Mouse (Mus musculus) heart, embryonic 16.5 days (tissue): ENCODE measurements around the gene Cdc42ep1. TPM values are rescaled to one million over a fixed set of nuclear protein-coding genes. Genes with fewer than 3 reads are reported as not detected.

ENCODE experiments used
- ATAC-seq: fragments of 200-750 bp; cut with Nextera tagmentation; replicated peaks from 2 replicates; pipeline ENCODE4 v1.8.0; 2017; ENCODE audit warnings: moderate number of reproducible peaks; ENCODE audit not compliant: insufficient read depth, low FRiP score; ENCODE audit errors: extremely low read depth
- H3K27ac ChIP-seq: fragments of 300-500 bp; sonication (generic); 2 replicates; pipeline ENCODE4 v1.5.1; 2014; ENCODE audit warnings: mild to moderate bottlenecking, low read length, control low read depth, moderate library complexity
- H3K27me3 ChIP-seq: fragments of 300-500 bp; sonication (generic); 2 replicates; pipeline ENCODE4 v1.6.1; 2014; ENCODE audit warnings: low read length, mixed read lengths; ENCODE audit not compliant: control insufficient read depth, insufficient read depth
- H3K36me3 ChIP-seq: fragments of 300-500 bp; sonication (generic); 2 replicates; pipeline ENCODE4 v1.6.1; 2014; ENCODE audit not compliant: control insufficient read depth, insufficient read depth
- H3K4me1 ChIP-seq: fragments of 300-500 bp; sonication (generic); 2 replicates; pipeline ENCODE4 v1.6.1; 2014; ENCODE audit warnings: low read length, mixed read lengths; ENCODE audit not compliant: control insufficient read depth, insufficient read depth
- H3K4me2 ChIP-seq: fragments of 300-500 bp; sonication (generic); 2 replicates; pipeline ENCODE4 v1.6.1; 2014; ENCODE audit warnings: low read depth, mild to moderate bottlenecking, control low read depth, low read length
- H3K4me3 ChIP-seq: fragments of 300-500 bp; sonication (generic); 2 replicates; pipeline ENCODE4 v1.5.1; 2014; ENCODE audit warnings: mild to moderate bottlenecking, control low read depth, low read length
- H3K9ac ChIP-seq: fragments of 300-500 bp; sonication (generic); 2 replicates; pipeline ENCODE4 v1.6.1; 2014; ENCODE audit warnings: low read length, control low read depth
- H3K9me3 ChIP-seq: fragments of 300-500 bp; sonication (generic); replicated peaks from 2 replicates; pipeline ENCODE4 v1.6.1; 2016; ENCODE audit warnings: low read length; ENCODE audit not compliant: control insufficient read depth
- WGBS: fragments of 180-500 bp; shearing (Covaris S2); extraction: QIAGEN DNeasy Blood & Tissue Kit; methylation state at CpG from one replicate; pipeline ENCODE4 v1.1.7; 2014; 5-methylcytosine and 5-hydroxymethylcytosine counted together
- microRNA-seq: library from miRNA; unstranded; fragments of <30 nt; microRNA quantifications from one replicate; pipeline ENCODE4, GENCODE M21; 2017
- polyA plus RNA-seq: library from polyadenylated mRNA; unstranded; fragments of >200 nt; fragmentation: Nextera tagmentation; extraction: Ambion mirVana; gene quantifications from 2 replicates; pipeline ENCODE4 v1.2.1, GENCODE M21; 2015

Cdc42ep1 gene
- polyA plus RNA-seq, 1 experiment from 2014 or later, result 29.4 TPM

DNA sequence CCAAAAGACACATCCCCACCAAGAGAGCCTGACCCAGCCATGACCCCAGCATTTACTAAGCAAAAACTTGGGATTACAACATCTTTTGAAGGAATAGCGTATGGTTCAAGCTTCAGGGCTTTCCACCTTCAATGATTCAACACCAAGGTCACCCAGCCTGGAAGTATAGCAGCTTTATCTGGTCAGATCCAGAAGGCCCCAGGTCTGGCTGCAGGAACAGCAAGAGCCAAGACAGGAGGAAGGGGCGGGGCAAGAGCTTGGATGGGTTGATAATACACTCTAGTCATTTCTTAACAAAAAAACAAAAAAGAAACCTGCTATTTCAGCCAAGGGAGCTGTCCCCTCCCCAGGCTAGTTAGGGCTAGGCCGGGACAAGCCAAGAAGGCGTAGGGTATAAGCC, 55.1 kb downstream of the Cdc42ep1 start:
- H3K4me2 ChIP-seq, result no peak overlapping the region
- H3K4me3 ChIP-seq, result no peak overlapping the region
- H3K9ac ChIP-seq, result no peak overlapping the region
- 0 out of 2 replicates have a peak, but pooled peaks cover 4% of the 10 kb centered on the region for H3K36me3 ChIP-seq
- H3K27ac ChIP-seq, result no peak overlapping the region
- peaks cover 52% of the 10 kb centered on the region for H3K4me1 ChIP-seq
- H3K27me3 ChIP-seq, result no peaks in the 10 kb centered on the region
- H3K9me3 ChIP-seq, result no peaks in the 10 kb centered on the region
- WGBS, result 84% methylated on average over 4 of the region's 4 CpGs
- ATAC-seq, result no peak

- 0 out of 2 replicates have a peak, but pooled peaks cover 3% of the 10 kb centered on the region for H3K36me3 ChIP-seq
- no peak; the same call in 1 of the 2 replicates for ATAC-seq
- peak overlapping the region; percentile 17; the same call in 1 of the 2 replicates for H3K9ac ChIP-seq
- no peaks in the 10 kb centered on the region for H3K27me3 ChIP-seq
- peak overlapping the region; percentile 60 for H3K27ac ChIP-seq
- peak overlapping the region; percentile 89 for H3K4me2 ChIP-seq
- 40% methylated on average over 6 of the region's 6 CpGs for WGBS
- H3K4me1 ChIP-seq, result peaks cover 49% of the 10 kb centered on the region
- no peaks in the 10 kb centered on the region for H3K9me3 ChIP-seq
- H3K4me3 ChIP-seq, result peak overlapping the region; percentile 10; the same call in 1 of the 2 replicates
Measured at GRCm38 (mm10) chr15:78898507-78899001, 56.1 kb downstream of the Cdc42ep1 start.

DNA sequence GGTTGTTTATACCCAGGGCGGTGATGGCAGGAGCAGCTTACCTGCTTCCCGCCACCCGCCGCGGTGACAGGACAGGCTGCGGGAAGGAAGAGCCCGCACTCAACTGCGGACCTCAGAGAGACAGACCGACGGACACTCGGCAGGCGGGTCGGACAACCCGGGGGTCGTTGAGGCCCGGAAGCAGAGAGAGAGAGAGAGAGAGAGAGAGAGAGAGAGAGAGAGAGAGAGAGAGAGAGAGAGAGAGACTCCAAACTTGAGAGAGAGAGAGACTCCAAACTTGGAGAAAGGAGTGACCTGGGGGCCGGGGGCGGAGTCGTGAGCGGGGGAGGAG, 57.0 kb downstream of the Cdc42ep1 start, which contains the start of gene Gm49510:
Gm49510 (plus strand) TSS at position 259 of the 331 bp plus-strand sequence.
- H3K36me3 ChIP-seq, result no peaks in the 10 kb centered on the region; the same call in 1 of the 2 replicates
- H3K4me3 ChIP-seq, result peak within 1 kb of the TSS; percentile 83
- no peaks in the 10 kb centered on the region for H3K27me3 ChIP-seq
- no peaks in the 10 kb centered on the region for H3K9me3 ChIP-seq
- no peak for ATAC-seq
- WGBS, result 2% methylated on average over 20 of the region's 20 CpGs
- peak within 1 kb of the TSS; percentile 86 for H3K9ac ChIP-seq
- peak within 1 kb of the TSS; percentile 89 for H3K4me2 ChIP-seq
- H3K4me1 ChIP-seq, result peaks cover 41% of the 10 kb centered on the region
- H3K27ac ChIP-seq, result peak within 1 kb of the TSS; percentile 80

DNA sequence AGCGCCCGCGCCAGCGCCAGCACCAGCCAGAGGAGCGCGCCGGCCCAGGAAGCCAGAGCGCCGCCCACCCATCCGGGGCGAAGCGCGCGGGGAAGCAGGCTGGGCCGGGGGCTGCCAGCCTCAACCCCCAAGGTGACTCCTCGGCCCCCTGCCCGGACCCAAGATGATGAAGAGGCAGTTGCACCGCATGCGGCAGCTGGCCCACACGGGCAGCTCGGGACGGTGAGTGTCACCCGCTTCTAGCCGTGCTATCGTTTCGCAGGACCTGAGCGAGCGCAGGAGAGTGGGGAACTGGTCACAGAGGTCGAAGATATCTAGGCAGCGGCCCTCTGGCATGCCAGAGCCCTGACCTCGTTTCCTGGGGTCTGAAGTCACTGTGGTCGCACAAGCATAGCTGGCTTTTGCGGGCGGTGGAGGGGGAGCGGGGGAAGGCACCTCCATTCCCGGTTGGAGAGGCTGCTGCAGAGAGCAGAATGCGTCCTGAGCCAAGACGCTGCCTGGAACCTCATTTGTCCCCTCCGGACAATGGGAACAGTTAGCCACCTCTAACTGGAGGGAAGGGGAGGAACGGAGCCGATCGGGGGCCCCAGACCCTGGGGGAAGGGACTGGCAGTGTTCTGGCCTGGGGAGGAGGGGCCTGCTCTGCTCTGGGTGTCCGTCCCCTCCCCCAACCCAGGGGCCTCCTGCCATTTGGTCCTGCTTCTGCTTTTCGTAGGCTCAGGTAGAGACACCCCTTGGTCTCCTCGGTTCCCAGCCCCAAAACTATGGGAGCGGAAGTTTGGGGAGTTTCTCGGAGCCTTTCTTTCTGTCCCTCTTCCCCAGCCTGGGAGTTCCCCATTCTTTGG, 57.5 kb downstream of the Cdc42ep1 start, which contains the start of gene Sh3bp1:
Sh3bp1 (plus strand) TSS at position 29 of the 845 bp plus-strand sequence.
- H3K4me1 ChIP-seq, result peaks cover 41% of the 10 kb centered on the region

More for the DNA sequence above, 57.5 kb downstream of the Cdc42ep1 start, which contains the start of gene Sh3bp1:
- Histone ChIP-seq H3K36me3 (peaks cover 4% of the 10 kb centered on the region; the same call in 1 of the 2 replicates), H3K27ac (peak within 1 kb of the TSS; percentile 80), H3K9me3 (no peaks in the 10 kb centered on the region), H3K4me3 (peak within 1 kb of the TSS; percentile 83), H3K27me3 (no peaks in the 10 kb centered on the region), H3K9ac (peak within 1 kb of the TSS; percentile 86), H3K4me2 (peak within 1 kb of the TSS; percentile 89)
- WGBS, result 1% methylated on average over 47 of the region's 47 CpGs
- peak; percentile 68 for ATAC-seq

Small RNA genes lying within 50 kb of the gene (microRNA-seq; reads per million reads assigned to microRNA genes)
- not detected for gene Mir6955

Other genes with a start within 250 kb of the Cdc42ep1 start
- 7.0 and 9.6 TPM in 2 replicates for gene Cyth4, start 245.6 kb upstream of the Cdc42ep1 start, polyA plus RNA-seq
- 0.16 and 0.55 TPM in 2 replicates for gene Elfn2, start 123.9 kb upstream of the Cdc42ep1 start, polyA plus RNA-seq
- 19.6 and 19.8 TPM in 2 replicates for gene Mfng, start 69.1 kb upstream of the Cdc42ep1 start, polyA plus RNA-seq
- gene Card10, start 39.6 kb upstream of the Cdc42ep1 start, polyA plus RNA-seq, result 6.3 and 7.4 TPM in 2 replicates
- 2.2 TPM in 1 of 2 replicates, not detected in the other for gene Lgals2, start 12.9 kb downstream of the Cdc42ep1 start, polyA plus RNA-seq
- 44.9 and 48.9 TPM in 2 replicates for gene Gga1, start 34.6 kb downstream of the Cdc42ep1 start, polyA plus RNA-seq
- gene Gm49510, start 57.0 kb downstream of the Cdc42ep1 start, polyA plus RNA-seq, result 0.20 and 0.41 TPM in 2 replicates
- gene Sh3bp1, start 57.1 kb downstream of the Cdc42ep1 start, polyA plus RNA-seq, result 19.8 and 20.0 TPM in 2 replicates
- gene Pdxp, start 71.3 kb downstream of the Cdc42ep1 start, polyA plus RNA-seq, result 16.9 and 18.3 TPM in 2 replicates
- 718 and 722 TPM in 2 replicates for gene Lgals1, start 84.1 kb downstream of the Cdc42ep1 start, polyA plus RNA-seq
- 28.3 and 33.7 TPM in 2 replicates for gene Nol12, start 92.3 kb downstream of the Cdc42ep1 start, polyA plus RNA-seq
- 47.9 and 53.7 TPM in 2 replicates for gene Triobp, start 105.1 kb downstream of the Cdc42ep1 start, polyA plus RNA-seq
- gene H1f0, start 185.8 kb downstream of the Cdc42ep1 start, polyA plus RNA-seq, result 301 and 315 TPM in 2 replicates
- gene Galr3, start 199.3 kb downstream of the Cdc42ep1 start, polyA plus RNA-seq, result not detected in 2 replicates
- gene Ankrd54, start 220.3 kb downstream of the Cdc42ep1 start, polyA plus RNA-seq, result 28.4 and 28.5 TPM in 2 replicates
- 151 and 161 TPM in 2 replicates for gene Eif3l, start 232.6 kb downstream of the Cdc42ep1 start, polyA plus RNA-seq